Mouse (Mus musculus): Measurements from ENCODE around the gene Lix1l.
"Not testable (repeated sequence)": the region's sequence is repeated elsewhere in the genome, so short reads cannot be mapped to it uniquely, and the experiment has no call there.

Lix1l gene

GRCm38 (mm10) chr3:96629729-96630600 lies 29.0 kb downstream of the Lix1l start, which contains the start of gene Rbm8a:
Gene Rbm8a, plus strand, starts transcription at chr3:96629933.
- DNase-seq (ENCODE audit: low spot score in 2 of 2) = peak; percentile 94 to 95

- no peak for DNase-seq (ENCODE audit: low spot score in 2 of 2)
Measured at GRCm38 (mm10) chr3:96632058-96632457, 31.1 kb downstream of the Lix1l start.

- DNase-seq (ENCODE audit: low spot score in 2 of 2) = no peak
Measured at GRCm38 (mm10) chr3:96634015-96634414, 33.1 kb downstream of the Lix1l start.

GRCm38 (mm10) chr3:96634928-96635879 lies 34.3 kb downstream of the Lix1l start, which contains the start of the genes Pex11b and Gm42957:
Gene Pex11b, plus strand, starts transcription at chr3:96635376.
Gene Gm42957, plus strand, starts transcription at chr3:96635474.
- peak; percentile 85 to 93 for DNase-seq (ENCODE audit: low spot score in 2 of 2)

GRCm38 (mm10) chr3:96635906-96636305 lies 35.0 kb downstream of the Lix1l start:
- no peak for DNase-seq (ENCODE audit: low spot score in 2 of 2)

- DNase-seq (ENCODE audit: low spot score in 2 of 2) = no peak
Measured at GRCm38 (mm10) chr3:96636448-96636847, 35.5 kb downstream of the Lix1l start.

- peak; percentile 37 to 42 for DNase-seq (ENCODE audit: low spot score in 2 of 2)
Measured at GRCm38 (mm10) chr3:96639219-96639618, 38.3 kb downstream of the Lix1l start.

GRCm38 (mm10) chr3:96645018-96645649 lies 44.2 kb downstream of the Lix1l start, which contains the start of gene Itga10:
Gene Itga10, plus strand, starts transcription at chr3:96645584.
- DNase-seq (ENCODE audit: low spot score in 2 of 2) = no peak

- no peak for DNase-seq (ENCODE audit: low spot score in 2 of 2)
Measured at GRCm38 (mm10) chr3:96647365-96647764, 46.4 kb downstream of the Lix1l start.

- no peak for DNase-seq (ENCODE audit: low spot score in 2 of 2)
Measured at GRCm38 (mm10) chr3:96660901-96661300, 60.0 kb downstream of the Lix1l start.

GRCm38 (mm10) chr3:96662731-96663316 lies 61.9 kb downstream of the Lix1l start:
- DNase-seq (ENCODE audit: low spot score in 2 of 2) = no peak

GRCm38 (mm10) chr3:96663432-96664239 lies 62.7 kb downstream of the Lix1l start:
- DNase-seq (ENCODE audit: low spot score in 2 of 2) = peak; percentile 71 to 75

GRCm38 (mm10) chr3:96665732-96666363 lies 64.9 kb downstream of the Lix1l start:
- not testable (repeated sequence) for DNase-seq (ENCODE audit: low spot score in 2 of 2)

- no peak for DNase-seq (ENCODE audit: low spot score in 2 of 2)
Measured at GRCm38 (mm10) chr3:96666916-96667315, 66.0 kb downstream of the Lix1l start.

GRCm38 (mm10) chr3:96667316-96667715 lies 66.4 kb downstream of the Lix1l start:
- no peak for DNase-seq (ENCODE audit: low spot score in 2 of 2)

GRCm38 (mm10) chr3:96668424-96669067 lies 67.6 kb downstream of the Lix1l start:
- DNase-seq (ENCODE audit: low spot score in 2 of 2) = no peak

GRCm38 (mm10) chr3:96669727-96670468 lies 68.9 kb downstream of the Lix1l start, which contains the start of gene Ankrd35:
Gene Ankrd35, plus strand, starts transcription at chr3:96670131.
- peak; percentile 62 to 80 for DNase-seq (ENCODE audit: low spot score in 2 of 2)

GRCm38 (mm10) chr3:96671519-96671918 lies 70.6 kb downstream of the Lix1l start:
- DNase-seq (ENCODE audit: low spot score in 2 of 2) = no peak

All from urinary bladder, adult 18-20 months (tissue).